Comparison of ENCODE assay signal across 21 mouse cellular contexts in genomic region chr13:24036150-24036549, GRCm38 (mm10). TPM values are rescaled to one million over a fixed set of nuclear protein-coding genes. Genes with fewer than 3 reads are reported as not detected.
A peak's percentile ranks its signal among the peaks of the same experiment; 100 is the strongest.
DNase-seq lines count a peak whose midpoint lies in the region; ATAC-seq and TF ChIP-seq lines count a peak whose summit lies in the region.
"Had no signal": no experiment of that assay in that cellular context is flagged by ENCODE, and none has a peak within 500 bp of the region (broad histone marks: within the 10 kb centered on the region; RNA-seq: fewer than 3 reads in every experiment).

No protein-coding gene starts in this region.

- no peaks in the 10 kb centered on the region for H3K9me3 ChIP-seq in hindbrain, embryonic 16.5 days (ENCODE audit: control insufficient read depth, low read length)
- no peaks in the 10 kb centered on the region for H3K9me3 ChIP-seq in hindbrain, embryonic 10.5 days
- H3K9me3 ChIP-seq in embryonic facial prominence, embryonic 10.5 days = no peaks in the 10 kb centered on the region
- no peaks in the 10 kb centered on the region for H3K9me3 ChIP-seq in liver, postnatal 0 days (ENCODE audit: low read length)
- H3K9me3 ChIP-seq: forebrain, embryonic 10.5 days; hindbrain, embryonic 13.5 days; limb, embryonic 13.5 days; neural tube, embryonic 12.5 days had no signal

- peaks cover 2% of the 10 kb centered on the region; the same call in 1 of the 2 replicates for H3K36me3 ChIP-seq in hindbrain, embryonic 16.5 days (ENCODE audit: control insufficient read depth, insufficient read depth, low read length)
- no peaks in the 10 kb centered on the region for H3K36me3 ChIP-seq in hindbrain, embryonic 10.5 days
- peaks cover 6% of the 10 kb centered on the region; the same call in 1 of the 2 replicates for H3K36me3 ChIP-seq in embryonic facial prominence, embryonic 10.5 days (replicated peaks)
- H3K36me3 ChIP-seq in liver, postnatal 0 days (replicated peaks; ENCODE audit: insufficient read depth, low read length) = no peaks in the 10 kb centered on the region

- H3K4me3 ChIP-seq in gastrocnemius, adult 2 months = 0 out of 2 replicates have a peak overlapping the region, but pooled peaks have one; percentile 1
- no peak overlapping the region for H3K4me3 ChIP-seq in hindbrain, embryonic 16.5 days (ENCODE audit: low read length)
- H3K4me3 ChIP-seq in hindbrain, embryonic 10.5 days = no peak overlapping the region
- 0 out of 2 replicates have a peak overlapping the region, but pooled peaks have one; percentile 16 for H3K4me3 ChIP-seq in embryonic facial prominence, embryonic 10.5 days
- H3K4me3 ChIP-seq in liver, postnatal 0 days (ENCODE audit: low read depth, low read length) = no peak overlapping the region; the same call in 1 of the 2 replicates
- H3K4me3 ChIP-seq: forebrain, embryonic 10.5 days; hindbrain, embryonic 13.5 days; limb, embryonic 13.5 days; neural tube, embryonic 12.5 days had no signal

- peak overlapping the region; percentile 15 for H3K4me2 ChIP-seq in hindbrain, embryonic 16.5 days (ENCODE audit: low read length)
- peak overlapping the region; percentile 38 for H3K4me2 ChIP-seq in liver, postnatal 0 days (ENCODE audit: low read depth, low read length)
- H3K4me2 ChIP-seq: hindbrain, embryonic 13.5 days; limb, embryonic 13.5 days; neural tube, embryonic 12.5 days had no signal

- no peaks in the 10 kb centered on the region for H3K27me3 ChIP-seq in hindbrain, embryonic 16.5 days (replicated peaks; ENCODE audit: control insufficient read depth, insufficient read depth, low read length)
- H3K27me3 ChIP-seq in hindbrain, embryonic 10.5 days (ENCODE audit: insufficient read depth, poor library complexity, severe bottlenecking) = no peaks in the 10 kb centered on the region
- no peaks in the 10 kb centered on the region for H3K27me3 ChIP-seq in embryonic facial prominence, embryonic 10.5 days (replicated peaks; ENCODE audit: low read depth, poor library complexity, severe bottlenecking)
- no peaks in the 10 kb centered on the region for H3K27me3 ChIP-seq in liver, postnatal 0 days (ENCODE audit: insufficient read depth, low read length)
- H3K27me3 ChIP-seq: CH12.LX; hindbrain, embryonic 13.5 days; limb, embryonic 13.5 days; neural tube, embryonic 12.5 days had no signal

- 83% methylated on average over 18 of the region's 18 CpGs for WGBS in hindbrain, embryonic 16.5 days
- WGBS in hindbrain, embryonic 10.5 days = 70% methylated on average over 18 of the region's 18 CpGs
- WGBS in embryonic facial prominence, embryonic 10.5 days = 75% methylated on average over 18 of the region's 18 CpGs
- 44% methylated on average over 18 of the region's 18 CpGs for WGBS in liver, postnatal 0 days (ENCODE audit: insufficient replicate concordance)

- ATAC-seq in hindbrain, embryonic 16.5 days = no peak
- ATAC-seq in liver, postnatal 0 days = no peak
- ATAC-seq: intestine, embryonic 16.5 days had no signal

- TF ChIP-seq EP300 in liver, postnatal 0 days (IDR thresholded peaks at IDR 0.05; ENCODE audit: low read depth) = no peak

- no peak for TF ChIP-seq CTCF in gastrocnemius, adult 2 months (IDR thresholded peaks at IDR 0.05)
- TF ChIP-seq CTCF in liver, postnatal 0 days (IDR thresholded peaks at IDR 0.05; ENCODE audit: low read depth) = no peak

- intact Hi-C loops in gastrocnemius, adult 2 months (cut with DNase I) = loop anchor here (5.0 kb wide), 1 partner anchor 261 kb away; no protein-coding TSS in a partner anchor
- intact Hi-C loops in gastrocnemius, postnatal 36 days (cut with DNase I) = no loop called here

- no peak for DNase-seq in gastrocnemius, adult 2 months
- DNase-seq in gastrocnemius, postnatal 36 days = no peak
- no peak for DNase-seq in hindbrain, embryonic 10.5 days (ENCODE audit: low spot score)
- DNase-seq in embryonic facial prominence, embryonic 10.5 days (ENCODE audit: low spot score) = peak; percentile 17
- DNase-seq in liver, postnatal 0 days = no peak
- no peak for DNase-seq in ovary, postnatal 36 days (ENCODE audit: low spot score)
- no peak for DNase-seq in right cerebral cortex, adult 18-20 months
- DNase-seq: cerebellum, adult 11 months; cerebellum, postnatal 36 days; gastrocnemius, postnatal 14 days; kidney, postnatal 25 days; layer of hippocampus, adult 9-11 months; thymus, postnatal 14 days had no signal

- no peak overlapping the region for H3K9ac ChIP-seq in hindbrain, embryonic 16.5 days (ENCODE audit: low read depth, low read length)
- H3K9ac ChIP-seq in liver, postnatal 0 days (replicated peaks) = no peak overlapping the region
- H3K9ac ChIP-seq: hindbrain, embryonic 13.5 days; limb, embryonic 13.5 days; neural tube, embryonic 12.5 days had no signal

- H3K27ac ChIP-seq in gastrocnemius, adult 2 months = no peak overlapping the region
- no peak overlapping the region for H3K27ac ChIP-seq in hindbrain, embryonic 16.5 days (ENCODE audit: low read depth, low read length)
- no peak overlapping the region for H3K27ac ChIP-seq in hindbrain, embryonic 10.5 days
- H3K27ac ChIP-seq in embryonic facial prominence, embryonic 10.5 days (replicated peaks) = no peak overlapping the region
- no peak overlapping the region for H3K27ac ChIP-seq in liver, postnatal 0 days (ENCODE audit: low read depth)
- H3K27ac ChIP-seq: forebrain, embryonic 10.5 days; hindbrain, embryonic 13.5 days; limb, embryonic 13.5 days; neural tube, embryonic 12.5 days had no signal

- H3K4me1 ChIP-seq in hindbrain, embryonic 16.5 days (ENCODE audit: control insufficient read depth, insufficient read depth, low read depth, low read length) = no peaks in the 10 kb centered on the region
- H3K4me1 ChIP-seq in hindbrain, embryonic 10.5 days (replicated peaks) = no peaks in the 10 kb centered on the region
- peaks cover 7% of the 10 kb centered on the region for H3K4me1 ChIP-seq in embryonic facial prominence, embryonic 10.5 days
- H3K4me1 ChIP-seq in liver, postnatal 0 days (ENCODE audit: insufficient read depth) = no peaks in the 10 kb centered on the region; the same call in 1 of the 2 replicates
- H3K4me1 ChIP-seq: hindbrain, embryonic 13.5 days; limb, embryonic 13.5 days; neural tube, embryonic 12.5 days had no signal

RNA-seq across cellular contexts. Expression of gene Scgn, which starts 45.1 kb away (rescaled TPM):
- total RNA-seq in gastrocnemius, adult 2 months (2021) = not detected
- not detected for total RNA-seq in gastrocnemius, postnatal 36 days (2021)
- 0.68 and 1.7 TPM in 2 replicates for polyA plus RNA-seq in hindbrain, embryonic 16.5 days (2015; fragmentation: Nextera tagmentation; extraction: Ambion mirVana)
- polyA plus RNA-seq in hindbrain, embryonic 10.5 days (2016; fragmentation: Nextera tagmentation; extraction: Ambion mirVana) = not detected in 2 replicates
- polyA plus RNA-seq in embryonic facial prominence, embryonic 10.5 days (2016; fragmentation: Nextera tagmentation; extraction: Ambion mirVana) = 0.14 and 0.31 TPM in 2 replicates
- polyA plus RNA-seq in liver, postnatal 0 days (2015; fragmentation: Nextera tagmentation; extraction: Ambion mirVana) = not detected in 2 replicates
- total RNA-seq: CH12.LX; gastrocnemius, postnatal 14 days; megakaryocyte-erythroid progenitor cell, adult 5-6 weeks had no signal
- polyA plus RNA-seq: forebrain, embryonic 10.5 days; limb, embryonic 13.5 days had no signal

Comparison
In these comparisons a context has a peak if more than half of its experiments do, and no peak if none do; other contexts are left out.
1. H3K4me3 ChIP-seq: peak in gastrocnemius, adult 2 months (single experiment) and embryonic facial prominence, embryonic 10.5 days (single experiment); none in hindbrain, embryonic 16.5 days (single experiment), hindbrain, embryonic 10.5 days (single experiment) and liver, postnatal 0 days (single experiment).